Mouse (Mus musculus) erythroblast, embryonic 14.5 days (primary cell): ENCODE data around the gene Ide. TPM values are rescaled to one million over a fixed set of nuclear protein-coding genes. Genes with fewer than 3 reads are reported as not detected.

Experiments
- H3K27me3 ChIP-seq: 2 replicates; pipeline ENCODE4 v1.6.1; 2012; ENCODE audit warnings: inconsistent platforms; ENCODE audit not compliant: control insufficient read depth
- H3K36me3 ChIP-seq: 2 replicates; pipeline ENCODE4 v1.6.1; 2012; ENCODE audit warnings: mild to moderate bottlenecking, inconsistent platforms; ENCODE audit not compliant: control insufficient read depth
- H3K4me1 ChIP-seq: 2 replicates; pipeline ENCODE4 v1.6.1; 2012; ENCODE audit warnings: inconsistent platforms; ENCODE audit not compliant: control insufficient read depth
- H3K4me3 ChIP-seq: replicated peaks from 2 replicates; pipeline ENCODE3; 2012; ENCODE audit warnings: moderate library complexity, mild to moderate bottlenecking, inconsistent platforms
- H3K9me3 ChIP-seq: 2 replicates; pipeline ENCODE4 v1.6.1; 2012; ENCODE audit warnings: low read length, inconsistent platforms, mixed read lengths; ENCODE audit not compliant: control insufficient read depth
- GATA1 ChIP-seq: IDR thresholded peaks from 2 replicates; pipeline ENCODE4 v1.6.1; 2012; ENCODE audit warnings: low read length, inconsistent platforms, mixed read lengths
- TAL1 ChIP-seq: IDR thresholded peaks from 3 replicates; pipeline ENCODE4 v1.6.1; 2012; ENCODE audit warnings: low read length, inconsistent platforms, mixed read lengths
- polyA plus RNA-seq: library from polyadenylated mRNA; stranded (reverse); fragments of >175 nt; gene quantifications from 2 replicates; pipeline ENCODE4 v1.2.3, GENCODE M21; 2012

Ide gene
- polyA plus RNA-seq, 1 experiment: 0.24 TPM

DNA sequence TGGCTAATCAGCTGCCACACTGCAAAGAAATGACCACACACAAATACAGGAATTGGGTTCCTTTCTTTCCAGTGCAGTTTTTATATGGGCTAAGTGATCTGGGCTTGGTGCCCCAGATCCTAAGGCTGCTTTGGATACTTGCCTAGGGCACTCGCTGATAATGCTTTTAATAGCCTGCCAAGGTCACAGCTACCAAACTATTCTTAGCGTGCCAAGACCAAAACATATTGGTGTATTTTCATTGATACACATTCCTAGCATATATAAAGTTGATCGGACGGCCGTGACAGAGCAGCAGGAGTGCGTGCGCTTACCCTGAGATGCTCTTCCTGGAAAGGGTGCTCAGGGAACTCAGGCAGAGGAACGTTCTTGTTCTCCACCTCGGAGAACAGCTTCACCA is 22.6 kb downstream of the Ide start:
- Histone ChIP-seq H3K27me3 (no peaks in the 10 kb centered on the region), H3K4me3 (no peak overlapping the region), H3K36me3 (peaks cover 59% of the 10 kb centered on the region), H3K9me3 (no peaks in the 10 kb centered on the region), H3K4me1 (peaks cover 5% of the 10 kb centered on the region)
- TF ChIP-seq TAL1 (no peak), GATA1 (no peak)

DNA sequence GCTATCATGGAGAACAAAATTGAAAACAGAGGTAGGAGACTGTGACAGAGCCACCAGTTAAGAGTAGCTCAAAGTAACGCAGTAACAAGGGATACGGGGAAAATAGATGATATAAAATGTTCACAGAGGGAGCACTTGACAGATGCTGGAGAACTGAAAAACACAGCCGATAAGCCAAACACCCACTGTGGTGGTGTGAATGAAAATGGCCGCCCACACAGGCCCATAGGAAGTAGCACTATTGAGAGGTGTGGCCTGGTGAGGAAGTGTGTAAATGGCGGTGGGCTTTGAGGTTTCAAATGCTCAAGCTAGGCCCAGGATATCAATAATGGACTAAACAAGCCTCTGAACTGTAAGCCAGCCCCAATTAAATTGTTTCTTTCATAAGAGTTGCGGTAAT is 26.2 kb downstream of the Ide start:
- no peaks in the 10 kb centered on the region for H3K4me1 ChIP-seq
- TF ChIP-seq GATA1 (no peak), TAL1 (no peak)
- H3K4me3 ChIP-seq: no peak overlapping the region
- H3K9me3 ChIP-seq: no peaks in the 10 kb centered on the region
- H3K36me3 ChIP-seq: peaks cover 64% of the 10 kb centered on the region
- no peaks in the 10 kb centered on the region for H3K27me3 ChIP-seq

DNA sequence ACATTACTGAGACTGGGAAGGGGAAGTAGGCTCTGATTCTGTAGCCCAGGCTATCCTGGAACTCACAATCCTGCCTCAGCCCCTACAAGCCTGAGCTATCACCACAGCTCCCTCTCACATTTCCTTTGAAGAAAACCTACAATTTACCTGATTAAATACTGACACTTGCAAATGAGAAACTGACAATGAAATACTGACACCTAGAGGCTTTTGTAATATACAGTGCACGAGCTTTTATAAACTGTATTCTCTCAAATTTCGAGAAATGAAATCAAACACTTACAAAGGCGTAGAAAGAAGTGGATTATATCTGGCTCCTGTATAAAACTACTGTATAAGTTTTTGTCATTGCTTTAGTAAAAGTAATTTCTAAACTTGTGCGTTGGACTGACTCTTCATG is 27.5 kb downstream of the Ide start:
- Histone ChIP-seq H3K9me3 (no peaks in the 10 kb centered on the region), H3K4me3 (no peak overlapping the region), H3K4me1 (no peaks in the 10 kb centered on the region), H3K36me3 (peaks cover 64% of the 10 kb centered on the region), H3K27me3 (no peaks in the 10 kb centered on the region)
- no peak for TF ChIP-seq GATA1
- no peak for TF ChIP-seq TAL1

DNA sequence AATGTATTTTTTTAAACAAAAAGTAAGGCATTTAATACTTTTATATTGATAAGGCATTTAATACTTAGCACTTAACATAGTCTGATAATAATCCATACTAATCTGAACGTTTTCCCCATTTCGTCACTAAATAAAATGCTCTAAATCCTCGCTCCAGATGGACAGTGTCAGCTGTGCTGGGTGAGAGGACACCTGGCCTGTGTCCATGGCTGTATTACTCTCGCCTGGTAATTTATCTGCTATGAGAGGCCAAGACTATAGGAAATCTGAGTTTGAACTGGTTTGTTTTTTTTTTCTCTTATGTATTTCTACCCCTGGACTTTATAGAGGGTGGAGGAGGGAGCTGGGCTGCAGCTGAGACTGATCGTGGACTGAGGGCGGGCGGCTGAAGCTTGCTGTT is 28.7 kb downstream of the Ide start:
- Histone ChIP-seq H3K9me3 (no peaks in the 10 kb centered on the region), H3K27me3 (no peaks in the 10 kb centered on the region), H3K4me3 (no peak overlapping the region), H3K36me3 (peaks cover 64% of the 10 kb centered on the region), H3K4me1 (no peaks in the 10 kb centered on the region)
- TF ChIP-seq TAL1 (no peak), GATA1 (no peak)

DNA sequence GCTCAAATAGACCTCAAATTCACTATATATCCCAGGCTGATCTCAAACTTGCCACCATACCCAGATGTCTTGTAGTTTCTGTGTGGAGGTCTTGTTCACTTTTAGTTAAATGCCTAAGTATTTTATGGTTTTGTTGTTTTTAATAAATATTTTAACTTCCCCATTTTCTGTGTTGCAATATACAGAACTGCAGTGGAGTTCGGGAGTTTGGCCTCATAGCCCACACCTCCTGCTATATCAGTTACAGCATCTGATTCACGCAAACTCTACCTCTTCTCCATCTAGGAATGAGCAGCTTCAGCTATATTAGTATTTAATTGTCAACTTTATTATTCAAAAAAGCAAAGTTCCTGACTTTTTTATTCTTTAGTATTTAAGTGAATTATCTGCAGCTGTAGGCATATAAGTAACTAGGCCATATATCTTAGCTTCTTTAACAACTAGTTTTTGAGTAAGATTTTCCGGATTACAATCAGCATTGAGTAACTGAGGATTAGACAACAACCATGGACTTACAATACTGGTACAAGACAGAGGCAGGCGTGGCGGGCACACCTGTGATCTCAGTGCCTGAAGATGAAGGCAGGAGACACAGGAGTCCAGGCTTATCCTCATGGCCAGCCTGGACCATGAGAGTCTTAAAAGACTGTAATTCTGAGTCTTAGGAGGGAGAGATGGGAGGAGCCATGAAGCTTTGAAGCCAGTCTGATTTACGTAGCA is 29.7 kb downstream of the Ide start:
- Histone ChIP-seq H3K36me3 (peaks cover 62% of the 10 kb centered on the region), H3K27me3 (no peaks in the 10 kb centered on the region), H3K4me1 (no peaks in the 10 kb centered on the region), H3K9me3 (no peaks in the 10 kb centered on the region), H3K4me3 (no peak overlapping the region)
- TF ChIP-seq GATA1: no peak
- no peak for TF ChIP-seq TAL1

DNA sequence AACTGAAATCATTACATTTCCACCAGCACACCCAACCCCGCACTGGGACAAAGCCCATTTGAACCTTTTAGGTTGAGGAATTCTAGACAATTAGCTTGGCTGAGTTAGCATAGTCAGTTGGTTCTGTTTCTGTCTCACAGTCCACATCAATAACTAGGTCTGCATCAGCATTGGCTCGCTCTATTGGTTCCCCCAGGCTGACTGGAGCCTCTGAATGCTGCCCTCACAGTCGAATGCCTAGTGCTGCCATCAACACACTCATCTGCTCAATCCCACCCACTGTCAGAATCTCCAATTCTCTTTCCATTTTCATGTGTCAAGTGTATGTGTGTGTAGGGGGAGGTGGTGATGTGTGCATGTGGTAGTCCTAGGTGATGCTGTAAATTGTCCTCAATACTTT is 31.5 kb downstream of the Ide start:
- TF ChIP-seq TAL1 (no peak), GATA1 (no peak)
- Histone ChIP-seq H3K9me3 (no peaks in the 10 kb centered on the region), H3K27me3 (no peaks in the 10 kb centered on the region), H3K36me3 (peaks cover 56% of the 10 kb centered on the region), H3K4me3 (no peak overlapping the region), H3K4me1 (no peaks in the 10 kb centered on the region)

DNA sequence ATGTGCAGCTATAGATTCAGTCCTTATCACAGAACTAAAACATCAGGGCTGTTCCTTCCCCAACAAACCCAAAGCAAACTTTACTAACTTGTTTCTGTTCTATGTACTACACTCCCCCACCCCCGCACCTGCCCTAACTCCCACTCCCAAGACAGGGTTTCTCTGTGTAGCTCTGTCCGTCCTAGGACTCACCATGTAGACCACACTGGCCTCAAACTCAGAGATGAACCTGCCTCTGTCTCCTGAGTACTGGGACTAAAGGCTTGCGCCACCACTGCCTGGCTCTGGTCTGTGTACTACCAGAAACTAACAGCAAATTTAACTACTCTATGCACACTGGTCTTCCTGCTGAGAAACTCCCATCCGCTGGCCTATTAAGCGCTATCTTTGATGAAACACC is 32.8 kb downstream of the Ide start:
- Histone ChIP-seq H3K4me3 (no peak overlapping the region), H3K4me1 (no peaks in the 10 kb centered on the region)

DNA sequence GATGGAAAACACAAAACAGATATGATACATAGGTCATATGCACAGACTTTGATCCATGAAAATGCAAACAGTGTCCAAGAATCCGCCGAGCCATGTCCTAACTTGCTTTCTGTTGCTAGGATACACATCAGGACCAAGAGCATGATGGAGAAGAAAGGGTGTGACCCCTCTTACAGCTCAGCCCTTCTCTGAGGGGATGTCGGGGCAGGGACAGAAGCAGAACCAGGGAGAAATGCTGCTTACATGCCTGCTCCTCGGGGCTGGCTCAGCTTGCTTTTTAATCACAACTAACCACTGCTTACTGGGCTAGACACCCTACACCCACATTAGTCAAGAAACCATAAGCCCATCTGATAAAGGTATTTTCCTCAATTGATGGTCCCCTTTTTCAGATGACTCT is 33.6 kb downstream of the Ide start:
- peaks cover 41% of the 10 kb centered on the region for H3K36me3 ChIP-seq
- H3K4me3 ChIP-seq: no peak overlapping the region
- H3K9me3 ChIP-seq: no peaks in the 10 kb centered on the region
- no peaks in the 10 kb centered on the region for H3K4me1 ChIP-seq
- no peaks in the 10 kb centered on the region for H3K27me3 ChIP-seq
- TF ChIP-seq GATA1 (no peak), TAL1 (no peak)

More for the DNA sequence above, 32.8 kb downstream of the Ide start:
- Histone ChIP-seq H3K9me3 (no peaks in the 10 kb centered on the region), H3K27me3 (no peaks in the 10 kb centered on the region), H3K36me3 (peaks cover 47% of the 10 kb centered on the region)
- no peak for TF ChIP-seq TAL1
- TF ChIP-seq GATA1: no peak

DNA sequence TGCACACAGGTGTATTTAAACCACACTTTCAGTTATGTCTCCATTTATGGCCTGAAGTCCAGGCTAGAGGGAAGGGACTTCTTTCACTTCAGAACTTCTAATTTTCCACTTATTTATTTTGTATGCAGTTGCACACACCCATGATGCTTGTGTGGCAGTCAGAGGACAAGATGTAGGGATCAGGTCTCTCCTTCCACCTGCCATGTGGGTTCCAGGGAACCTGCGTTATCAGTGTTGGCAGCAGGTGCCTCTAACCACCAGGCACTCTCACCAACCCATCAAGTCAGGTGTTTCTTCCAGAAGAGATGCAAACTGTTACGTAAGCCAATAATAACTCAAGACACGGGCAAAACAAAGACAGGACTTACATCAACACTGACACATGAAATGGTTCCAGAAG is 35.9 kb downstream of the Ide start:
- Histone ChIP-seq H3K27me3 (no peaks in the 10 kb centered on the region), H3K4me1 (no peaks in the 10 kb centered on the region), H3K9me3 (no peaks in the 10 kb centered on the region), H3K36me3 (peaks cover 33% of the 10 kb centered on the region), H3K4me3 (no peak overlapping the region)
- no peak for TF ChIP-seq TAL1
- no peak for TF ChIP-seq GATA1

DNA sequence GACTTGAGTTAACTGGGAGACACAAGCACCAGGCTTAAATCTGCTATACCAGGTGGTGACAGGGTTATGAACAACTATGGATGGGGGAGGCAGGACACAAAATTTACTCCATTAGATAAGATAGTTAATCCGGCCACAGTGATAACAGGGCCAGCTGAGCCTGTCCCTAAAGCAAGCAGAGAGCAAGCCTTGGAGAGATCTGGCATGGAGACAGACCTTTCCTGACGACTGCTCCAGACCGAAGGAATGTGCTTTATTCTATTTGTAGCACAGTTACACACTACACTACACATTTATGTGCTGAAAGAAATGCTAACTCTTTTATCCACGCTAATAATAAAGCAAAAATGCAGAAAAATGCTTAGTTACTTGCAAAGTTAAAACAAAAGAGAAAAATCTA is 46.0 kb downstream of the Ide start:
- peaks cover 25% of the 10 kb centered on the region for H3K36me3 ChIP-seq
- no peak overlapping the region for H3K4me3 ChIP-seq
- H3K27me3 ChIP-seq: no peaks in the 10 kb centered on the region
- H3K4me1 ChIP-seq: no peaks in the 10 kb centered on the region
- TF ChIP-seq GATA1 (no peak), TAL1 (no peak)
- no peaks in the 10 kb centered on the region for H3K9me3 ChIP-seq
